Mouse (Mus musculus): ENCODE measurements around the gene Twist1. TPM values are rescaled to one million over a fixed set of nuclear protein-coding genes. Genes with fewer than 3 reads are reported as not detected.

Gene Twist1
- polyA plus RNA-seq, 1 experiment = 6.2 TPM

- Histone ChIP-seq H3K9ac (ENCODE audit: low read depth, poor library complexity, severe bottlenecking) (no peak overlapping the region), H3K27ac (ENCODE audit: insufficient read depth, low read length) (no peak overlapping the region), H3K4me3 (ENCODE audit: low read depth, low read length) (no peak overlapping the region), H3K27me3 (ENCODE audit: control insufficient read depth, insufficient read depth, low read length, poor library complexity, severe bottlenecking) (no peaks in the 10 kb centered on the region), H3K36me3 (ENCODE audit: control insufficient read depth, insufficient read depth, low read length, poor library complexity, severe bottlenecking) (no peaks in the 10 kb centered on the region), H3K4me1 (ENCODE audit: control insufficient read depth, insufficient read depth, low read length) (no peaks in the 10 kb centered on the region), H3K9me3 (replicated peaks; ENCODE audit: control insufficient read depth, insufficient read depth, low read length, poor library complexity, severe bottlenecking) (no peaks in the 10 kb centered on the region)
- TF ChIP-seq EP300 (IDR thresholded peaks at IDR 0.05; ENCODE audit: insufficient read depth, low read depth, low read length) (no peak), CTCF (IDR thresholded peaks at IDR 0.05; ENCODE audit: low read depth, low read length) (no peak), POLR2A (IDR thresholded peaks at IDR 0.05; ENCODE audit: insufficient read depth, low read length) (no peak)
Measured at GRCm38 (mm10) chr12:33980159-33980558, 22.7 kb downstream of the Twist1 start.

- Histone ChIP-seq H3K36me3 (ENCODE audit: control insufficient read depth, insufficient read depth, low read length, poor library complexity, severe bottlenecking) (no peaks in the 10 kb centered on the region), H3K4me1 (ENCODE audit: control insufficient read depth, insufficient read depth, low read length) (no peaks in the 10 kb centered on the region), H3K9me3 (replicated peaks; ENCODE audit: control insufficient read depth, insufficient read depth, low read length, poor library complexity, severe bottlenecking) (no peaks in the 10 kb centered on the region), H3K27me3 (ENCODE audit: control insufficient read depth, insufficient read depth, low read length, poor library complexity, severe bottlenecking) (no peaks in the 10 kb centered on the region), H3K4me3 (ENCODE audit: low read depth, low read length) (no peak overlapping the region), H3K9ac (ENCODE audit: low read depth, poor library complexity, severe bottlenecking) (no peak overlapping the region), H3K27ac (ENCODE audit: insufficient read depth, low read length) (no peak overlapping the region)
- TF ChIP-seq EP300 (IDR thresholded peaks at IDR 0.05; ENCODE audit: insufficient read depth, low read depth, low read length) (no peak), POLR2A (IDR thresholded peaks at IDR 0.05; ENCODE audit: insufficient read depth, low read length) (no peak), CTCF (IDR thresholded peaks at IDR 0.05; ENCODE audit: low read depth, low read length) (no peak)
Measured at GRCm38 (mm10) chr12:33981433-33981832, 24.0 kb downstream of the Twist1 start.

- no peak for TF ChIP-seq CTCF (IDR thresholded peaks at IDR 0.05; ENCODE audit: low read depth, low read length)
- no peak for TF ChIP-seq EP300 (IDR thresholded peaks at IDR 0.05; ENCODE audit: insufficient read depth, low read depth, low read length)
- TF ChIP-seq POLR2A (IDR thresholded peaks at IDR 0.05; ENCODE audit: insufficient read depth, low read length) = no peak
- no peaks in the 10 kb centered on the region for H3K27me3 ChIP-seq (ENCODE audit: control insufficient read depth, insufficient read depth, low read length, poor library complexity, severe bottlenecking)
- no peaks in the 10 kb centered on the region for H3K36me3 ChIP-seq (ENCODE audit: control insufficient read depth, insufficient read depth, low read length, poor library complexity, severe bottlenecking)
- no peak overlapping the region for H3K27ac ChIP-seq (ENCODE audit: insufficient read depth, low read length)
- no peak overlapping the region for H3K9ac ChIP-seq (ENCODE audit: low read depth, poor library complexity, severe bottlenecking)
- no peaks in the 10 kb centered on the region for H3K4me1 ChIP-seq (ENCODE audit: control insufficient read depth, insufficient read depth, low read length)
- no peaks in the 10 kb centered on the region for H3K9me3 ChIP-seq (replicated peaks; ENCODE audit: control insufficient read depth, insufficient read depth, low read length, poor library complexity, severe bottlenecking)
- no peak overlapping the region for H3K4me3 ChIP-seq (ENCODE audit: low read depth, low read length)
Measured at GRCm38 (mm10) chr12:33993127-33993526, 35.7 kb downstream of the Twist1 start.

Other genes with a start within 250 kb of the Twist1 start
- gene Ferd3l, start 29.2 kb upstream of the Twist1 start, polyA plus RNA-seq (2011; ENCODE audit: insufficient read depth, insufficient read length, low read depth, missing spikeins) = not detected in 2 replicates